Mouse (Mus musculus) layer of hippocampus, adult 11-12 months (tissue): ENCODE measurements around the gene Pigx.

Source experiments
- DNase-seq: peaks from one replicate; pipeline ENCODE4 v3.0.0; 2022; ENCODE audit warnings: low spot score

Gene Pigx

GRCm38 (mm10) chr16:32099638-32100150, at the start of gene Pigx, which contains the start of gene Cep19:
Gene Pigx (minus strand): TSS chr16:32099740.
Gene Cep19 (plus strand): TSS chr16:32099800.
- peak; percentile 90 for DNase-seq

- DNase-seq, result no peak
These were observed 48.2 kb upstream of the Pigx start for GRCm38 (mm10) chr16:32147589-32148207.

- DNase-seq, result no peak
These were observed 45.1 kb upstream of the Pigx start for GRCm38 (mm10) chr16:32144592-32144991.

- no peak for DNase-seq
These were observed 44.2 kb upstream of the Pigx start for GRCm38 (mm10) chr16:32143766-32144165.

- DNase-seq, result peak; percentile 67
These were observed 39.4 kb upstream of the Pigx start for GRCm38 (mm10) chr16:32138954-32139353.

GRCm38 (mm10) chr16:32135842-32136357, 36.4 kb upstream of the Pigx start:
- no peak for DNase-seq

GRCm38 (mm10) chr16:32133148-32133547, 33.6 kb upstream of the Pigx start:
- no peak for DNase-seq

GRCm38 (mm10) chr16:32130190-32130826, 30.8 kb upstream of the Pigx start:
- no peak for DNase-seq

- no peak for DNase-seq
These were observed 30.1 kb upstream of the Pigx start for GRCm38 (mm10) chr16:32129449-32130189.

GRCm38 (mm10) chr16:32127046-32127445, 27.5 kb upstream of the Pigx start:
- DNase-seq, result no peak

- DNase-seq, result no peak
These were observed 25.8 kb upstream of the Pigx start for GRCm38 (mm10) chr16:32125364-32125763.

- DNase-seq, result no peak
These were observed 25.1 kb upstream of the Pigx start for GRCm38 (mm10) chr16:32124444-32125335.

GRCm38 (mm10) chr16:32124020-32124419, 24.5 kb upstream of the Pigx start:
- DNase-seq, result no peak

- no peak for DNase-seq
These were observed 20.9 kb upstream of the Pigx start for GRCm38 (mm10) chr16:32120454-32120853.

GRCm38 (mm10) chr16:32116186-32116585, 16.6 kb upstream of the Pigx start:
- no peak for DNase-seq

- DNase-seq, result no peak
These were observed 16.2 kb upstream of the Pigx start for GRCm38 (mm10) chr16:32115781-32116180.

- peak; percentile 86 for DNase-seq
These were observed 15.6 kb upstream of the Pigx start for GRCm38 (mm10) chr16:32114968-32115695.

- no peak for DNase-seq
These were observed 14.9 kb upstream of the Pigx start for GRCm38 (mm10) chr16:32114406-32114805.

- peak; percentile 74 for DNase-seq
These were observed 14.1 kb upstream of the Pigx start for GRCm38 (mm10) chr16:32113541-32114218.

GRCm38 (mm10) chr16:32110951-32111699, 11.6 kb upstream of the Pigx start:
- no peak for DNase-seq
